Mouse (Mus musculus): ENCODE measurements around the gene Tnxb. TPM values are rescaled to one million over a fixed set of nuclear protein-coding genes. Genes with fewer than 3 reads are reported as not detected.

The Tnxb gene
- total RNA-seq, 2 experiments from 2014 or later = 30.7 to 41.6 TPM

GRCm38 (mm10) chr17:34645256-34645829 lies 25.0 kb upstream of the Tnxb start:
- H3K4me3 ChIP-seq = peak overlapping the region; percentile 94
- DNase-seq = peak; percentile 12
- intact Hi-C loops (cut with DNase I) = loop anchor here (10.0 kb wide), 1 partner anchor 189 kb away; the partner anchor contains the start of genes Dxo and Stk19
- TF ChIP-seq CTCF (IDR thresholded peaks at IDR 0.05) = no peak
- H3K27ac ChIP-seq = peak overlapping the region; percentile 91

- Histone ChIP-seq H3K27ac (peak overlapping the region; percentile 91), H3K4me3 (peak overlapping the region; percentile 94)
- DNase-seq = peak; percentile 45
- no peak for TF ChIP-seq CTCF (IDR thresholded peaks at IDR 0.05)
- intact Hi-C loops (cut with DNase I) = loop anchor here (10.0 kb wide), 1 partner anchor 189 kb away; the partner anchor contains the start of genes Dxo and Stk19
These were observed 24.4 kb upstream of the Tnxb start for GRCm38 (mm10) chr17:34645831-34646511.

- intact Hi-C loops (cut with DNase I) = loop anchor here (10.0 kb wide), 1 partner anchor 188 kb away; the partner anchor contains the start of genes Dxo and Stk19
- peak within 1 kb of the TSS; percentile 94 for H3K4me3 ChIP-seq
- H3K27ac ChIP-seq = peak within 1 kb of the TSS; percentile 92
- DNase-seq = peak; percentile 98
- TF ChIP-seq CTCF (IDR thresholded peaks at IDR 0.05) = no peak
These were observed 23.2 kb upstream of the Tnxb start, which contains the start of gene Atf6b for GRCm38 (mm10) chr17:34646906-34647787. TSS of gene Atf6b (plus strand) at chr17:34647146.

DNA sequence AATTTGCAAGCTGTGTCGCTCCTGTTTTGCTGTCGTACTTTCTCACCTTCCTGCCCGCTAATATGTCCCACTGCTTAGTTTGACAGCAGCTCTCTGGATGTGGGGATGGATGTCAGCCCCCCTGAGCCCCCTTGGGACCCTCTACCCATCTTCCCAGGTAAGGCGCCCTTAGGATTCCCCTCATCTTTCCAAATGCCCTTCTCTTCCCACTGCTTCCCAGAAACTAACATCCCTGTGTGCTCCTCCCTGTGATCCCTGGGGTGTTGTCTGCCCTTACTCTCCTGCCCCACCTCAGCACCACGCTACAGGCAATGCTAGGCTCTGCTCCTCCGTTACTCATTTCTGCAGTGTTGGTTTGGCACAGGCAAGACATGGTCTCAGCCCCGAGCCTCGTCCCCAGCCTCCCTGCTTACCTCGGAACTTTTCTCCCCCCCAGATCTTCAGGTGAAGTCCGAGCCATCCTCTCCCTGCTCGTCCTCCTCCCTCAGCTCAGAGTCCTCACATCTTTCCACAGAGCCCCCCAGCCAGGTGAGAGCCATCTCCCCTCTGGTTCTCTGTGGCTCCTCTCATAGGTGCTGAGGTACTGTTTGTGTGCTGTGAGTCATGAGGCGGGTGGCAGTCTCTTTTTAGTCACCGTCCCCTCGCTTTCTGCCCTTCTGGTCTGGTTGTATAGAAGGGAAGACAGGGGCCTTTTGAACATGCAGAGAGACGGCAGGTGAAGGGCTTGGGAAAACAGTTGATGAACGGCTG lies 22.0 kb upstream of the Tnxb start:
- peak; percentile 16 for DNase-seq
- intact Hi-C loops (cut with DNase I) = loop anchor here (10.0 kb wide), 1 partner anchor 186 kb away; the partner anchor contains the start of genes Dxo and Stk19

DNA sequence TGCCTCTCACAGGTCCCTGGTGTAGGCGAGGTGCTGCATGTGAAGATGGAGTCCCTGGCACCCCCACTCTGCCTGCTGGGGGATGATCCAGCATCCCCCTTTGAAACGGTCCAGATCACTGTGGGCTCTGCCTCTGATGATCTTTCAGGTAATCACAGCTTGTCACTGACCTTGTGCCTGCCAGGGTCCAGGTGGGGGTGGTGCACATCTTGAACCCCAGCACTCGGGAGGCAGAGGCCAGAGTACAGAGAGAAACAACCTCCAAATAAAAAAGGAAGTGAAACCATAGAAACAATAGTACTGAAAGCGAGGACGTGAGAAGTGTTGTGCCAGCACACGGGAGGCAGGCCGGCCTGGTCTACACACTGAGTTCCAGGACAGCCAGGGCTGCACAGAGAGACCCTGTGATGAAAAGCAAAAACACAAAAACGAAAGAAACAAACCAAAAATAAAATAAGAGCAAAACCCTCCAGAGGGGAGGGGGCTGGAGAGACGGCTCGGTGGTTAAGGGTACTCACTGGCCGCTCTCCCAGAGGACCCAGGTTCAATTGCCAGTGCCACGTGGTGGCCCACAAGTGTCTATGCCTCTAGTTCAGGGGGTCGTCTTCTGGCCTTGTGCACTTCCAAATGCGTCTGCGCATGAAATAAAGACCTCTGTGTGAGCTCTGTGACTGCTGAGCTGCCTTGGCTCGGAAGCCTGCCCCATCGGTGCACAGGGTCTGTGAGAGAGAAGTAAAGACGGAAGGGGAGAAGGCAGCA lies 21.1 kb upstream of the Tnxb start:
- no peak for DNase-seq
- no peak overlapping the region for H3K27ac ChIP-seq
- TF ChIP-seq CTCF (IDR thresholded peaks at IDR 0.05) = no peak
- H3K4me3 ChIP-seq = no peak overlapping the region
- intact Hi-C loops (cut with DNase I) = loop anchor here (10.0 kb wide), 1 partner anchor 186 kb away; the partner anchor contains the start of genes Dxo and Stk19

More for the DNA sequence above, 22.0 kb upstream of the Tnxb start:
- Histone ChIP-seq H3K4me3 (peak overlapping the region; percentile 94), H3K27ac (no peak overlapping the region)
- TF ChIP-seq CTCF (IDR thresholded peaks at IDR 0.05) = no peak

DNA sequence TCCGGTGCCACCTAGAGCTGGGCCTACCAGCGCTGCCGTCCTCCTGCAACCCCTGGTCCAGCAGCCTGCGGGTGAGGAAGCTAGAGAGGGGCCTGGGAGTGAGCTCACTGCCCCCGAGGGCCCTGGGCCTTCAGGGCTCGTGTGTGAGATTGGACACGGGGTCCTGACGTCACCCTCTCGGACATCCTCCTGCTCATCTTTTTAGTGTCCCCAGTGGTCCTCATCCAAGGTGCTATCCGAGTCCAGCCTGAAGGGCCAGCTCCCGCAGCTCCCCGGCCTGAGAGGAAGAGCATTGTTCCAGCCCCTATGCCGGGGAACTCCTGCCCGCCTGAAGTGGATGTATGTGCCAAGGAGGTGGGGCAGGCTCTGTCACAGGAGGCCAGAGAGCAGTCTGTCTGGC lies 19.6 kb upstream of the Tnxb start:
- no peak overlapping the region for H3K4me3 ChIP-seq
- no peak overlapping the region for H3K27ac ChIP-seq
- TF ChIP-seq CTCF (IDR thresholded peaks at IDR 0.05) = no peak
- DNase-seq = no peak
- intact Hi-C loops (cut with DNase I) = no loop called here

DNA sequence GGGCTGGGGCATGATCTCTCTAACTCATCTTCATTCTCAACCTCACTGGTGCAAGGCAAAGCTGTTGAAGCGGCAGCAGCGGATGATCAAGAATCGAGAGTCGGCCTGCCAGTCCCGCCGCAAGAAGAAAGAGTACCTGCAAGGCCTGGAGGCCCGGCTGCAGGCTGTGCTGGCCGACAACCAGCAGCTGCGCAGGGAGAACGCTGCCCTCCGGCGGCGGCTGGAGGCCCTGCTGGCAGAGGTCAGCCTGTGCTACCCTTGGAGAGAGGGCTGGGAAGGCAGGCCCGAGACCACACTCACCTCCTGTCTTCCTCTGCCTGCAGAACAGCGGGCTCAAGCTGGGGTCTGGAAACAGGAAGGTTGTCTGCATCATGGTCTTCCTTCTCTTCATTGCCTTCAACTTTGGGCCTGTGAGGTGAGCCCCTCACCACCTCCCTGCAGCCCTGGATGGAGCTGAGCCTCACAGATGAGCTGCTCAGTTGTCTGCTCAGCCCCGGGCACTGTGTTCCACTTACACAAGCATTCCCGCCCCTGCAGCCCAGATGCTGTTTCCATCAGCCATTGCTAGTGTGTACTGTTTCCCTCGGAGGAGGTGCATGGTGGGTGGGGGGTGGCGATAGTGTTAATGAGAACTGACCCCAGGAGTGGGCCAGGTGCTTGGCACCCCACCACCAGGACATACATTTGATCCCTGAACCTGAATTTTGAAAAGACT lies 18.7 kb upstream of the Tnxb start:
- Histone ChIP-seq H3K27ac (no peak overlapping the region), H3K4me3 (no peak overlapping the region)
- TF ChIP-seq CTCF (IDR thresholded peaks at IDR 0.05) = peak; percentile 61
- peak; percentile 66 for DNase-seq
- intact Hi-C loops (cut with DNase I) = no loop called here

- DNase-seq = peak; percentile 23
- Histone ChIP-seq H3K4me3 (no peak overlapping the region), H3K27ac (no peak overlapping the region)
- no peak for TF ChIP-seq CTCF (IDR thresholded peaks at IDR 0.05)
- intact Hi-C loops (cut with DNase I) = no loop called here
These were observed 17.8 kb upstream of the Tnxb start for GRCm38 (mm10) chr17:34652546-34652945.

- H3K27ac ChIP-seq = no peak overlapping the region
- H3K4me3 ChIP-seq = no peak overlapping the region
- no peak for DNase-seq
- intact Hi-C loops (cut with DNase I) = no loop called here
- no peak for TF ChIP-seq CTCF (IDR thresholded peaks at IDR 0.05)
These were observed 17.4 kb upstream of the Tnxb start for GRCm38 (mm10) chr17:34652985-34653384.

GRCm38 (mm10) chr17:34653746-34654285 lies 16.5 kb upstream of the Tnxb start:
- peak; percentile 86 for TF ChIP-seq CTCF (IDR thresholded peaks at IDR 0.05)
- Histone ChIP-seq H3K4me3 (no peak overlapping the region), H3K27ac (peak overlapping the region; percentile 86)
- DNase-seq = peak; percentile 68
- intact Hi-C loops (cut with DNase I) = loop anchor here (1.0 kb wide), 1 partner anchor 59 kb away; no protein-coding TSS in a partner anchor

All from gastrocnemius, adult 2 months (tissue).